Mouse (Mus musculus): ENCODE measurements at regions not wholly inside any gene's neighbourhood (a gene's known extent, or its start where the extent isn't known, plus 50 kb on each side); places are given as distances from the start of the nearest gene placed in this dataset.
A peak's percentile ranks its signal among the peaks of the same experiment; 100 is the strongest.
"Not testable (repeated sequence)": the region's sequence is repeated elsewhere in the genome, so short reads cannot be mapped to it uniquely, and the experiment has no call there.

- not testable (repeated sequence) for H3K36me3 ChIP-seq (ENCODE audit: insufficient read depth, low read length); H3K27ac ChIP-seq (ENCODE audit: low read depth, low read length); H3K27me3 ChIP-seq (ENCODE audit: insufficient read depth, low read length); H3K4me1 ChIP-seq (ENCODE audit: insufficient read depth, low read length); H3K9me3 ChIP-seq (ENCODE audit: low read length); ATAC-seq (ENCODE audit: low FRiP score)
- peak overlapping the region; percentile 39 for H3K4me2 ChIP-seq (ENCODE audit: low read depth, low read length, poor library complexity, severe bottlenecking)
- H3K4me3 ChIP-seq (ENCODE audit: low read depth, low read length) = peak overlapping the region; percentile 41
- peak; percentile 7 for DNase-seq (ENCODE audit: low spot score)
- 0 out of 2 replicates have a peak overlapping the region, but pooled peaks have one; percentile 29 for H3K9ac ChIP-seq (replicated peaks; ENCODE audit: low read length, poor library complexity, severe bottlenecking)
- 4% methylated on average over 34 of the region's 77 CpGs for WGBS
These were observed 155.2 kb upstream of the 9030624G23Rik start for GRCm38 (mm10) chr12:24252071-24252874.

Data from midbrain, postnatal 0 days (tissue).